Mouse (Mus musculus) c-Kit-positive CD71-positive TER-119-negative erythroid progenitor cells, embryonic 14.5 days (primary cell): ENCODE results near the gene Ugt1a1.
"Not testable (repeated sequence)": the region's sequence is repeated elsewhere in the genome, so short reads cannot be mapped to it uniquely, and the experiment has no call there.

ENCODE experiments used
- DNase-seq: peaks from one replicate; pipeline ENCODE4 v3.0.0-alpha.2; 2013; ENCODE audit warnings: low read depth

Gene Ugt1a1

DNA sequence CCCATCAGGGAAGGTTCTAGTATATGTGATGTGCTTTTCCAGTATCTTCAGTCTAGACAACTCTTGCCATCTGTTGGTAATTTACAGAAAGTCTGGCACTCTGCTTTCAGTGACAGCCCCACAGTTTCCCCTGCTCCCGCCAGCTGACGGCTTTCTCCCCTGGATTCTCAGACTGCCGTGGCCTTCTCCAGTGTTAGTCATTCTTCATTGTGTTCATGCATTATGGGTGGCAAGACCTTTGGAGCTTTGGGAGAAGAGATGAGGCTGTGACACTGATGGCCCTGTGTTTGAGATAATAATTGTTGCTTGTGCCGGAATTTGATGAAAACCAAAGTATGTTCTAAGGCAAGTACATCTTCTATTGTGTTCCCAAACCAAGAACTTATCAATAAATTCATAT lies 6.8 kb downstream of the Ugt1a1 start:
- no peak for DNase-seq

DNA sequence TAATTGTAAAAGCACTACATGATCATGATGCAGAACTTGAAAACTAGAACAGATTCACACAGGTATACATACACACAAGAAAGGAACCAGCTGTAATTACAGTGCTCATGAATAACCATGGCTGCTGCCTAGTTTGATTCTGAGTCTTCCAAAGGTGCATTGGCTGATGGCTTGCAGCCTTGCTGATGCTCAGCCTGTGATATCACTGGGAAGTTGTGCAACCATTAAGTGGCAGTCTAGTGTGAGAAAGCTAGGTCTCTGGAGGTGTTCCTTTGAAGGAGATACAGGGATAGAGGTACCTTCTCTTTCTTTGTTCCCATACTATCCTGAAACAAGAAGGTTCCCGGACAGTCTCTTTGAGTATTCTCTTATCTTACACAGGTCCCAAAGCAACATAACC lies 7.3 kb downstream of the Ugt1a1 start:
- DNase-seq = no peak

DNA sequence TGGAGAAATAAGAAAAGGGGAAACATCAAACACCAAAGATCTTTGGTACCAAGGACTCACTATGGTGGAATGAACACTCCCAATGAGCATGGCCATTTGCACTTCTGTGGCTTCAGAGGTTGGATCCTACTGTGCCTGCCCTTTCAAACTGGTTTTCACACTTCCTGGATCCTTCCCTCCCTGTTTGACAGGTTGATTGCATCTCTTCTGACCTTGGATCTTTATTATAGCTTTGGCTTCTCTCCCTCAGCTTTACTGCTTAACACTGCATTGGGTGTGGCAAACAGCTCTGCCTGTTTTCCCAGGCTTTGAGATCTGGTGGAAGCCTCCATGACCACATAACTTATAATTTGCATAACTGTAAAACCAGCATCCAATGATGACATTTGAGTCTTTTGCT lies 8.6 kb downstream of the Ugt1a1 start:
- DNase-seq = no peak

DNA sequence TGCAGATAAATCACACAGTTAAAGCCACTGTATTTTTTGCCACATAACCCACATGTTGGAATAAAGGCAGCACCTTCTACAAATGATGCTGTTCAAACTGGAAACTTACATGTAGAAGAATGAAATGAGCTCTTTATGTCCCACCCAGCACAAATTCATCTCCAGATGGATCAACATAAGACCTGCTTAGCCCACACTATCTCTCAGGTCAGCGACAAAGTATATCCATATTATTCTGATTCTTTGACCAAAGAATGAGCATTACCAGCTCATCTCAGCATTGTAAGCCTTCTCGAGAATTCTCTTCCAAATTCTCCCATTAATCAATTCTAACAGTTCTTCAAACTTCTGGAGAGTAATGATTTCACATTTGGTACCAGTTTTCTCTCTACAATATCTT lies 10.5 kb downstream of the Ugt1a1 start:
- no peak for DNase-seq

DNA sequence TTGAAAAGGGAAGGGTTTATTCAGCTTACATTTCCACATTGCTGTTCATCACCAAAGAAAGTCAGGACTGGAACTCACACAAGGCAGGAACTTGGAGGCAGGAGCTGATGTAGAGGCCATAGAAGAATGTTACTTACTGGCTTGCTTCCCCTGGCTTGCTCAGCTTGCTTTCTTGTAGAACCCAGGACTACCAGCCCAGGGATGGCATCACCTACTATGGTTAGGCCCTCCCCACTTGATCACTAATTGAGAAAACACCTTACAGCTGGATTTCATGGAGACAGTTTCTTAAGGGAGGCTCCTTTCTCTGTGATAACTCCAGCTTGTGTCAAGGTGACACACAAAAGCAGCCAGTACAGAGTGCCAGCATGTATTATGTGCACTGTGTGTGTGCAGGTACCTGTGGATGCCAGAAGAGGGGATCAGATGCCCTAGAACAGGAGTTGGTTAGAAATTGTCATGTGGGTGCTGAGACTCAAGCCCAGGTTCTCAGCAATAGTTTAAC lies 11.3 kb downstream of the Ugt1a1 start:
- DNase-seq = not testable (repeated sequence)

DNA sequence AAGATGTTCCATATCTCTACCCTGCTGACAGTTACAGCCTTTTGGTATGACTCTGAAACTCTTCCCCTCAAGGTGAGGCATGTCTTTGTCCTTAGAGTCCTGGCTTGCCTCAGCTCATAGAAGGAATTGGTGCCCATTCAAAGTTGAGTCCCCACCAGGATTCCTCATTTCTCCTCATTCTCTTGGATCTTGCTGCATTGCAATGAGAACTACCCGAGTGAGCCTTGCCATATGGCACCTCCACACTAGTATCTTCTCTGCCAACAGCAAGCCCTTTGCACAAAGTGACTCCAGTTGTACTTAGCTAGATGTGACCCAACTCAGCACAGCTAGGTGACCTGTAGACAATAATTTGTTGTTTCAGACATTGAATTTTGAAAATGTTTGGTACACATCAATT lies 11.8 kb downstream of the Ugt1a1 start:
- no peak for DNase-seq

DNA sequence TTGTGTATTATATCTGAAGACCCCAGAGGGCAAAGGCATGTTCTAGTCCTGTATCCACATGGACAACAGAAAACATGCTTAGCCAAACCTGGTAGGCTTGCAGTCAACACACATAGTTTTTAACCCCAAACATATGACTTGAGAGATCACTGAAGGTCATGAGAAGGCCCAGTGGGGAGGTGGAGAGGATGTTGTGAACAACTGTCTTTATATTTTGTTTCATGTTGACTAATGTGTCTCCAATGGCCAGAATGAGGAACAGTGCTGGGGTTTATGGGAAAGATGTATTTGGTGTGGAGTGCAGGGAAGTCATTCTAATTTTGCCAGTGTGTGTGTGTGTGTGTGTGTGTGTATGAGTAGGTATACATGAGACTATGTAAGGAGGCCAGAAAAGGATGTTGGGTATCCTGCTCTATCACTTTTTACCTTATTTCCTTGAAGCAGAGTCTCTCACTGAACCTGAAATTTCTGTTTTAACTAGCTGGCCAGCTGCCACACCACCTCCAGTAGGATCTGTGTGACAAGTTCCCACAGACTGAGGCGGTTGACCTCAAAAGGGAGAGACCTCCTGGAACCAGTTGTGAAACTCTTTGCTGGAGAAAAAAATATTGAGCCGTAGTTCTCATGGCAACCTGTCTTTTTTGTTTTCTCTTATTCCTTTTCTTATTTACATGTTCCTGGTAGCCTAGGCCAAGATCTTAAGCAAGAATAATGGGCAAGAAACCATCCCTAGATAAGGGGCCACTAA lies 12.4 kb downstream of the Ugt1a1 start:
- no peak for DNase-seq

DNA sequence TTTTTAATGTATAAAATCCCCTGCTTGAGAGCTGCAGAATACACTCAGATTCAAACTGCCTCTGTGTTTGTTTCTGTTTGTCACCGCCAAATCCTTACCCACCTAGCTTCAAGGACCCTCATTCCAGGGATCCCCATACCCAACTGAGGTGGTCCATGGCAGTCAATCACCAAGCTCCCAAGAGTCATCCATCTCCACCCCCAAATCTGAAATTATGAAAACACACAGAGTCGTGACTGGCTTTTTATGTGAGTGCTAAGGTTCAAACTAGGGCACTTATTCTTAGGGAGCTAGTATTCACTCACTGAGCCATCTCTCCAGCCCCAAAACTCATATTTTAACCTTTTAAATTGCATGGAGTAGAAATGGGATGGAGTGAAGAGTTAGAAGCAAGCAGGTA lies 13.5 kb downstream of the Ugt1a1 start:
- not testable (repeated sequence) for DNase-seq

DNA sequence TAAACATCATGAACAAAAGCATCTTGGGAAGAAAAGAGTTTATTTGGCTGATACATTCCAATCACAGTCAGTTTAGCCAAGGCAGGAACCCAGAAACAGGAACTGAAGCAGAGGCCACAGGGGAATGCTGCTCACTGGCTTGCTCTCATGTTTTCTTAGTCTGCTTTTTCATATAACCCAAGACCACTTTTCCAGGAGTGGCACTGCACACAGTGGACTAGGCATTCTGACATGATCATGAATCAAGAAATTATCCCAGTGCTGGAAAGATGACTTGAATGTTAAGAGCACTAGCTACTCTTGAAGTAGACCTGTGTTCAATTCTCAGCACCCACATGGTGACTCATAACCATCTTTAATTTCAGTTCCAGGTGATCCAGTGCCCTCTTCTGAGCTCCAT lies 14.0 kb downstream of the Ugt1a1 start:
- no peak for DNase-seq

DNA sequence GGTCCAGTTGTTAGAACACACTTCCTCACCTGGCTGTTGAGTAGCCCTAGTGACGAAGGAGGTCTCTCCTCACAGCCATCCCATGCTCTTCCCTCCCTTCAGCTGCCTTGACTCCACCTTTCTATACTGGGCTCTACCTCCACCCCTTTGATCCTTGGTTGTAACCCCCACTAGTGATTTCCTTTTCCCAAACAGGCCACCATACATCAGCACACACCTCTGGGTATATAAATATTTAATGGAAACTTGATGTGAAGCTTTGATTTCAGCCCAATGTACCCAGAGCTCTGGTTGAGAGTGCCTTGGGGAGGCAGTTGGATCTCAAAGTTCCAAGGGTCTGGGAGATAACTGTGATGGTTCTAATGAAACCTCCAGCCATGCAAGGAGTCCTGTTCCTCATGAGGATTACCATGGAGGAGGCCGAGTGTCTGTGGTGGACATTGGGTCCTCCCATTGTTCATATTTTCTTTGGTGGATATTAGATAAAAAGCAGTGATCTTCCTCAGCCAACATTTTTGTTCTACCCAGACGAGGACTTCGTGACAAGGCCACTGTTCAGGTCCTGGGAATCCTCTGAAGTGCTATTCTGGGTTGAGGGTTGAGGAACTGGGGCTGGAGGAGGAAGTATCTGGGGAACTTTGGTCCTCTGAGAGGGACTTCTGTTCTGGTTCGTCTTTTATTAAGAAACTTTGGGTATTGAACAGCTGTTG lies 15.1 kb downstream of the Ugt1a1 start, which contains the start of gene Mroh2a:
Gene Mroh2a (plus strand): TSS at position 317 of the 710 bp plus-strand sequence.
- DNase-seq = no peak

DNA sequence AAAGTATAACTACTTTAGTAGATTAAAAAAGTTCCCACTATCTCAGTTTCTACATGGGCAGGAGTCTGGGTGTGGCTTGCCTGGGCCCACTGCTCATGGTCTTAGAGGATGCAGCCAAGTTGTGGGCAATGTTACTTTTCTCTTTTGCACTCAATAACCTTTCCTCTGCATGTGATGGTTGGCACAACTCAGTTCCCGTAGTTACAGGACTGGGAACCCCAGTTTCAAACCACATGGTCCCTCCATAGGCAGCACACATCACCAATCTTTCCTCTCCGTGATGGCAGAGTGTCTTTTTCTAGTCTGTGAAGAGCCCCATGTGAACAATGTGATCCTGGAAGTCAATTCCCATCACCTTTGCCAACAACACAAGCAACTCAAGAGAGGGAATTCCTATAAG lies 15.7 kb downstream of the Ugt1a1 start:
- no peak for DNase-seq

DNA sequence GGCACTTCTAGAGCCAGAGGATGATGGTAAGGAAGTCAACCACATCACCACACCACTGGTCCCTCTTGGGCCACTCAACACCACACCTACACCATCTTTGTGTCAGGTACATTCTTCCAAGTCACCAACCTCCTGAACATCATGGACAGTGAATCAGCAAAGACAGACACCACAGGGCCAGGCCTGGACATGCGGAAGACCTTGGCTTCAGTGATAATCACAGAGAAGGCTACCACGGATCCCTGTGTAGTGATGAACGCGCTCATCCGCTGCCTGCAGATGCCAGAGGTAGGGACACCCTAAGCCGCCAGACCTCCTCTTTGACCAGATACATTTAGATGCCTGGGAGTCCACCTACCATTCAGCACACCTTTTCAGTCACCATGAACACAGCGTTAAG lies 16.4 kb downstream of the Ugt1a1 start:
- no peak for DNase-seq

DNA sequence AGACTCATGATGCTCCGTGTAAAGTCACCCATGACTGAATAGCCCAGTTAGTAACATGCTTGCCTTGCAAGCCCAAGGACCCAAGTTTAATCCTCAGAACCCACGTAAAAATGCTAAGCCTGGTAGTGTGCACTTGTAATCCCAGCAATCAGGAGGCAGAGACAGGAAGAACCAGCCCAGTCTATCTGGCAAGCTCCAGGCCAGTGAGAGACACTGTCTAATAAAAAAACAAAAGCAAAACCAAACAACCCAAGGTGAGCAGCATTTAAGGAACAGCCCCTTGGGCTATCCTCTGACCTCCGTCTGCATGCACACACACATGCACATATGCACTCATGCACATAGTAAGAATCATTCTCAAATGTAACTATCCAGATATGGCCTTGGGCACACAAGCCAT lies 17.8 kb downstream of the Ugt1a1 start:
- DNase-seq = no peak

DNA sequence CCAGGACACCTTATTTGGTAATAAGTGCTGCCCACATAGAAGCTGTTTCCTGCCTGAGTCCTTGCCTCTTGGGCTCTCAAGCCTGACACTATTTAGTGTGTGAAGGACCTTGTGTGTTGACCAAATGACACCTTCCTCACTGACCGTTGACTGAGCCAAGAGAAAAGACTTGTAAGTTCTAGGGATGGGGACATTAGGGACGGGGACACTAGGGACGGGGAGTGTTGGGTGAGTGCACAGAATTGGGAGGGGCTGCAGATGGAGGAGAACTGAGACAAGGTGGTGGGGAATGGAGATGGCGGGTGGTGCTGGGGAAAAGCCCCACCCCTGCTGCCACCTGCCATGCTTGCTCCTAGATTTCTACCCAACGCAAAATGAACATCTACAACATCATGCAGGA lies 18.2 kb downstream of the Ugt1a1 start:
- DNase-seq = no peak

DNA sequence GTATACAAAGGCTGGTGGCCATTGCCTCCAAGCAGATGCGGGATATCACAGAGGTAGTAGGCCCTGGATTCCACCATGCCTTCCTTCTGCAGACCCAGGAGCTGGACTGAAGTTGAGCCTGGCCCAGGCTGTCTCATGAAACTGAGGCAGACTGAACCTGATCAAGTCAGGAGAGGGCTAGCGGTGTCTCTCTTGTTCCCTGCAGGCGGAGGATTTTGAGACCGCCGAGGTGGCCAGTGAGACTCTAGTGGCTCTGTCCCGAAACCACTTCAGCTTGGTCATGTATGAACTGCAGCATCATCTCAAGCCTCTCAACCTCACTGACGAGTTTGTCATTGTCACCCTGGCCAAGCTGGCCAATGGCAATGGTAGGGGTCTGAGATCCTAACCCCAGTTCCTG lies 18.7 kb downstream of the Ugt1a1 start:
- DNase-seq = no peak

DNA sequence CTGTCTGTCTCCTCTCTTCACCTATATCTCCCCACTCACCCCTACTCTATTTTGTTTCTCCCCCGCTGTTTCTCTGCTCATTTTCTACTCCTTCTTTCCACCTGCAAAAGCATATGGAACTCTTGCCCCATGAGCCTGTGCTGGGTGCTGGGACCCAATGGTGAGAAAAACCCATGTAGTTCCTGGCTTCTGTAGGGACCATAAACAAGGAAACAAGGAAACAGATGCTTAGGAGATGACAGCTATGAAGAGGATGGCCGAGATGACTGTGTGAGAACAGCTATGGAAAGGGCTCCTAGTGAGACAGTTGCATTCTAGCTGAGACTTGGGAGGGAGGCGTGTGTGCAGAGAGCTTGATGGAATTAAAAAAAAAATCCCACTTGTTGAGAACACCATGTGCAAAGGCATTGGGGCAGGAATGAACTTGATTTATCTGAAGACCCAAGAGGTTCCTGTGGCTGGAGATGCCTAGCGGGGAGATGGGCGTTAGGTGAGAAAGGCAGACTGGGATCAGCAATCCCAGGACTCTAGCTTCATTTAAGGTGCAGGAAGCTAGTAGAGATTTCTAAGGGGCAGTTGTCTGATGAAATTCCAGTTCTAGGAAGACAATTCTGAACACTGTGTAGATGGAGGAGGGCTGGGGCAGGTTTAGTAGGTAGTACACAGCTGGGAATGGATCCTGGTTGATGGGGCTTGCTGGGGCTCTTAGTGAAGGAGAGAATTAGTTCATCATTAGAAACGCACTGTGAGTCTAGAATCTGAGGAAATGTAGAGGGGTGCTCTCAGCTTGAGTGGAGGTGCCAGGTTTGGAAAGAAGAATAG lies 19.4 kb downstream of the Ugt1a1 start:
- no peak for DNase-seq

DNA sequence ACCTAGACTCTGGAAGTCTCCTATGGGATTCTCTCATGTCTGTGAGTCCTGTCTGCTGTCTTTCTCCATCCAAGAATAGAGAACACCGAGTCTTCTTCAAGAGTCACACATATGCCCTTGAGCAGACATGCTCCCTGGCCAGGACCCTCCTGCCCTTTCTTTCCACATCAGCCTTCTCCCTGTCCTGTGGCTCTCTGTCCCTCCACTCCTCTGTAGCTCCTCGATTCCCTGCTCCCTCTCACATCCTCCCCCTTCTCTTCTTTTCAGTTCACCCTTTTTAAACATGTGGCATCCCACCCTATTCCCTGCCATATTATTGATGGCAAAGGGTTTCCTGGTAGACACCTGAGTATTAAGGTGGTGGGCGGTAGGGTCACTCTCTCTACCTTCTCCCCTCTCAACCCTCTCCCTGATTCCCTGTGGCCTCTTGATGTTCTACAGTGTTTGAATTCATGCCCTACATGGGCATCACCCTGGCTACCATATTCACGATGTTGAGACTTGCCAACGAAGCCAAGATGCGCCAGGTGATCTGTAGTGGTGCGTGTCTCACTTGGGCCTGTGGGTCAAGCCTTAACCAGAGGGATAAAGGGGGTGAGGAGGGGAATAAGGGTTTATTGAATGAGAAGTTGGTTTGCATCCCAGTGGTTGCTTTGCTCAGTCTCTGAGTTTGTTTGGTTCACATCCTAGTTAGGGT lies 20.2 kb downstream of the Ugt1a1 start:
- DNase-seq = no peak

DNA sequence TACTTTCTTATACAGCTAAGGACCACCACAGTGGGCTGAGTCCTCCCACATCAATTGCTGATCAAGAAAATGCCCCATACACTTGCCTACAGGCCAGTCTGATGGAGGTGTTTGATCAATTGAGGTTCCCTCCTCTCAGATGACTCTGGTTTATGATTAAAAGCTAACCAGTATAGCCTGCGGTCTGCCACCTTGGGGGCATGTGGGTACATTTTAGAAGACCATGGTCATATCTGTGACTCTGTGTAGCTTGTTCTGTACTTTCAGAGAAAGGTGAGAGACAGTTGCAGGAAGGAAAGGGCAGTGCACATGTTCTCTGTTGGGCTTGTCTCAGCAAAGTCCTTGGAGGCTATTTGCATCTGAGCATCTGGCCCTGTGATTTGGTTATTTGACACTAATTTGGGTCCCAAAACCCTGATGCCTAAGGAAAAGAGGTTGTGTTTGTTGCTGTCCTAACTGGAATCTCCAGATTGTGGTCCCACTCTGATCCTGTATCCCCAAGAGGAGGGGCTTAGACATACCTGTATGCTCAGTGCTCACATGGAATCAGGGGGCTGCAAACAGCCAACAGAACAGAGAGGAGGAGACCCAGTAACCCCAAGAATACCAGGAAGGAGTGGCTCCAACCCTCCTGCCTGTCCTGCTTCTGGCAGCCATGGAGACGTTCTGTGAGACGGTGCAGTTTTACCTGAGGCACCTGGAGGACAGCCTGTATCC lies 21.1 kb downstream of the Ugt1a1 start:
- no peak for DNase-seq

DNA sequence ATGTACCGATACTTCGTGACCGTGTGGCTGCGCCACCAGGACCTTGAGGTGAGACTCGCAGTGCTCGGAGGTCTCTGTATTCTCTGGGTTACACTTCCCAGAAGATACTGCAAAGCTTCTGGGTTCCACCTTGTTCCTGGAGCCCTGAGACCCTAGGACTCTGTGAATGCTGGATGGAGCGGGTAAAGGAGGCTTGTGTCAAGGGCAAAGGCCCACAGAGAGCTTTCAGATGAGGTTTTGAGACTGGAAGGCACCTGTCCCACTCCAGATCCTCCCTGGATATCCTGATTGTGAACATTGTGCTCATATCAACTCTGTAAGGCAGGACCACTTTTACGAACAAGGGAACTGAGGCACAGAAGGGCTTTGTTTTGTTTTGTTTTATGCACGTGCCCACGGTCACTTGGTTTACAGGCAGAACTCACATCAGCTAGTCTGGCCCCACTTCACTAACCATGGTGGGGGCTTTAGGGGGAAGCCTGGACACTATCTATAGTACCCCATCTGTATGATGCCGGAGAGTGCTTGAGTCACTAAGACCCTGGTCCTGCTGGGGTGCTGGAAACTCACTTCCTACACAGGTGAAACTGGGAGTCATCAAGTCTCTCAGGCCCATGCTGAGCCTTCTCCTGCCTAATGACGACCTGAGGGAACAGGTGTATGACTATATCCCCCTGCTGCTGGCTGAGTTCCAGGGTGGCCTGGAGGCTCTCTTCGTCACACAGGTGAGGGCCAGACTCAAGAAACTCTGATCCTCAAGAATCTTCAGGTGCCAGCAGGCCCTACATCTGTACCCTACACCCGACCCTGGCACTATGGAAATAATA lies 21.9 kb downstream of the Ugt1a1 start:
- DNase-seq = no peak

DNA sequence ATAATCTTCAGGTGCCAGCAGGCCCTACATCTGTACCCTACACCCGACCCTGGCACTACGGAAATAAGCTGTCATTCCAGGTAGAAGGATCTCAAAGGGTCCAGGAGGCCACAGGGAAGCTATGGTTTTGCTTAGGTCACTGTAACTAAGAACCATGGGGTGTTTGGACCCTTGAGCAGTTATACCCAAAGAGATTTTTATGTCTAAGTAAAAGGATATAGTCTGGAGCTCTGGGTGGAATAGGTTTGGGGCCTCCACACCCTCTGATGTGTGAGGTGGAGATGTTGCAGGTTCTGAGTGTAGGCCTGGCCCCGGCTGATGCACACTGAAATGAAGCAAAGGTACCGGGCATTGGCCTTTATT lies 22.5 kb downstream of the Ugt1a1 start:
- no peak for DNase-seq

DNA sequence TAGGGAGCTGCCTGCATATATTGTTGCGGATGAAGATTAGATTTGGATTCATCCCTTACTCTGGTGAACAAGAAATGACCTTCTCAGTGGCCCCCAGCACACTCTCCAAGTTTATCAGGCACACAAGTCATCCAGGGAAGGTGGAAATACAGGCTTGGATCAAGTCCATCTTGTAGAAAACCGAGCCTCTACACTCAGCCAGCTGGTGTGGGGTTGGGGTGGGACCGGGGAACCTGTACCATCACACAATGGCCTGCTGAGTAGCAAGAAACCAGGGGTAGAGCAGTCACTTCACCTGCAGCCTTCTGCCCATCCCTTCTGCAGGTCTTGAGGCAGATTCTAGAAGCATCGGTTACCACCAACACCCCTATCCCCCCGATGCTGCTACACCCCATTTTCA lies 22.9 kb downstream of the Ugt1a1 start:
- DNase-seq = no peak
